Mouse (Mus musculus) erythroblast, embryonic 14.5 days (primary cell): ENCODE results near the gene Sprr2a2. TPM values are rescaled to one million over a fixed set of nuclear protein-coding genes. Genes with fewer than 3 reads are reported as not detected.
"Not testable (repeated sequence)": the region's sequence is repeated elsewhere in the genome, so short reads cannot be mapped to it uniquely, and the experiment has no call there.

Source experiments
- H3K27me3 ChIP-seq: 2 replicates; pipeline ENCODE4 v1.6.1; 2012; ENCODE audit warnings: inconsistent platforms; ENCODE audit not compliant: control insufficient read depth
- H3K36me3 ChIP-seq: 2 replicates; pipeline ENCODE4 v1.6.1; 2012; ENCODE audit warnings: mild to moderate bottlenecking, inconsistent platforms; ENCODE audit not compliant: control insufficient read depth
- H3K4me1 ChIP-seq: 2 replicates; pipeline ENCODE4 v1.6.1; 2012; ENCODE audit warnings: inconsistent platforms; ENCODE audit not compliant: control insufficient read depth
- H3K4me3 ChIP-seq: replicated peaks from 2 replicates; pipeline ENCODE3; 2012; ENCODE audit warnings: moderate library complexity, mild to moderate bottlenecking, inconsistent platforms
- H3K9me3 ChIP-seq: 2 replicates; pipeline ENCODE4 v1.6.1; 2012; ENCODE audit warnings: low read length, inconsistent platforms, mixed read lengths; ENCODE audit not compliant: control insufficient read depth
- GATA1 ChIP-seq: IDR thresholded peaks from 2 replicates; pipeline ENCODE4 v1.6.1; 2012; ENCODE audit warnings: low read length, inconsistent platforms, mixed read lengths
- TAL1 ChIP-seq: IDR thresholded peaks from 3 replicates; pipeline ENCODE4 v1.6.1; 2012; ENCODE audit warnings: low read length, inconsistent platforms, mixed read lengths
- polyA plus RNA-seq: library from polyadenylated mRNA; stranded (reverse); fragments of >175 nt; gene quantifications from 2 replicates; pipeline ENCODE4 v1.2.3, GENCODE M21; 2012

Sprr2a2 gene
- 0.01 and 0.02 TPM in 2 replicates for polyA plus RNA-seq

- not testable (repeated sequence) for H3K27me3 ChIP-seq, H3K36me3 ChIP-seq, H3K4me3 ChIP-seq, H3K4me1 ChIP-seq, H3K9me3 ChIP-seq
These were observed at the start of gene Sprr2a2, which contains the start of gene Sprr2a1 for GRCm38 (mm10) chr3:92215569-92215968. Sprr2a2 (plus strand) TSS chr3:92215920. Sprr2a1 (plus strand) TSS chr3:92215799.

- H3K4me1 ChIP-seq = no peaks in the 10 kb centered on the region
- H3K4me3 ChIP-seq = no peak overlapping the region
- no peaks in the 10 kb centered on the region for H3K36me3 ChIP-seq
- TF ChIP-seq TAL1 (no peak), GATA1 (no peak)
- H3K9me3 ChIP-seq = no peaks in the 10 kb centered on the region
- H3K27me3 ChIP-seq = no peaks in the 10 kb centered on the region
These were observed 45.9 kb upstream of the Sprr2a2 start for GRCm38 (mm10) chr3:92169847-92170246.

GRCm38 (mm10) chr3:92176880-92177279 lies 38.8 kb upstream of the Sprr2a2 start:
- no peaks in the 10 kb centered on the region for H3K27me3 ChIP-seq

GRCm38 (mm10) chr3:92195512-92196200 lies 20.1 kb upstream of the Sprr2a2 start:
- Histone ChIP-seq H3K4me3 (no peak overlapping the region), H3K27me3 (no peaks in the 10 kb centered on the region), H3K36me3 (no peaks in the 10 kb centered on the region), H3K9me3 (peaks cover 8% of the 10 kb centered on the region; the same call in 1 of the 2 replicates), H3K4me1 (no peaks in the 10 kb centered on the region)
- TF ChIP-seq GATA1 (no peak), TAL1 (no peak)

More at GRCm38 (mm10) chr3:92176880-92177279, 38.8 kb upstream of the Sprr2a2 start:
- Histone ChIP-seq H3K4me1 (no peaks in the 10 kb centered on the region), H3K36me3 (no peaks in the 10 kb centered on the region), H3K4me3 (no peak overlapping the region), H3K9me3 (no peaks in the 10 kb centered on the region)
- TF ChIP-seq TAL1 (no peak), GATA1 (no peak)

GRCm38 (mm10) chr3:92211133-92211925 lies 4.4 kb upstream of the Sprr2a2 start:
- H3K9me3 ChIP-seq = not testable (repeated sequence)

GRCm38 (mm10) chr3:92212059-92212458 lies 3.7 kb upstream of the Sprr2a2 start:
- not testable (repeated sequence) for H3K27me3 ChIP-seq, H3K9me3 ChIP-seq, H3K36me3 ChIP-seq, H3K4me1 ChIP-seq, H3K4me3 ChIP-seq

More at GRCm38 (mm10) chr3:92211133-92211925, 4.4 kb upstream of the Sprr2a2 start:
- not testable (repeated sequence) for H3K4me1 ChIP-seq, H3K36me3 ChIP-seq, H3K4me3 ChIP-seq, H3K27me3 ChIP-seq

GRCm38 (mm10) chr3:92213651-92214050 lies 2.1 kb upstream of the Sprr2a2 start:
- not testable (repeated sequence) for H3K4me3 ChIP-seq, H3K36me3 ChIP-seq, H3K4me1 ChIP-seq, H3K27me3 ChIP-seq, H3K9me3 ChIP-seq

GRCm38 (mm10) chr3:92219031-92219430 lies 3.3 kb downstream of the Sprr2a2 start:
- not testable (repeated sequence) for H3K27me3 ChIP-seq, H3K4me1 ChIP-seq, H3K4me3 ChIP-seq, H3K9me3 ChIP-seq, H3K36me3 ChIP-seq

GRCm38 (mm10) chr3:92223708-92224107 lies 8.0 kb downstream of the Sprr2a2 start:
- H3K4me1 ChIP-seq, H3K36me3 ChIP-seq, H3K4me3 ChIP-seq, H3K27me3 ChIP-seq, H3K9me3 ChIP-seq: not testable (repeated sequence)

GRCm38 (mm10) chr3:92227410-92227809 lies 11.7 kb downstream of the Sprr2a2 start:
- not testable (repeated sequence) for H3K4me1 ChIP-seq, H3K4me3 ChIP-seq, H3K9me3 ChIP-seq, H3K36me3 ChIP-seq, H3K27me3 ChIP-seq

GRCm38 (mm10) chr3:92236463-92237189 lies 20.9 kb downstream of the Sprr2a2 start:
- not testable (repeated sequence) for H3K4me3 ChIP-seq, H3K4me1 ChIP-seq, H3K36me3 ChIP-seq, H3K27me3 ChIP-seq, H3K9me3 ChIP-seq

GRCm38 (mm10) chr3:92238736-92239135 lies 23.0 kb downstream of the Sprr2a2 start:
- not testable (repeated sequence) for H3K4me3 ChIP-seq, H3K9me3 ChIP-seq, H3K36me3 ChIP-seq, H3K4me1 ChIP-seq, H3K27me3 ChIP-seq

GRCm38 (mm10) chr3:92239197-92239596 lies 23.5 kb downstream of the Sprr2a2 start:
- not testable (repeated sequence) for H3K4me1 ChIP-seq, H3K9me3 ChIP-seq, H3K36me3 ChIP-seq, H3K4me3 ChIP-seq, H3K27me3 ChIP-seq
